Mouse (Mus musculus): Measurements from ENCODE around the gene Rpl15.
"Not testable (repeated sequence)": the region's sequence is repeated elsewhere in the genome, so short reads cannot be mapped to it uniquely, and the experiment has no call there.

The Rpl15 gene

DNA sequence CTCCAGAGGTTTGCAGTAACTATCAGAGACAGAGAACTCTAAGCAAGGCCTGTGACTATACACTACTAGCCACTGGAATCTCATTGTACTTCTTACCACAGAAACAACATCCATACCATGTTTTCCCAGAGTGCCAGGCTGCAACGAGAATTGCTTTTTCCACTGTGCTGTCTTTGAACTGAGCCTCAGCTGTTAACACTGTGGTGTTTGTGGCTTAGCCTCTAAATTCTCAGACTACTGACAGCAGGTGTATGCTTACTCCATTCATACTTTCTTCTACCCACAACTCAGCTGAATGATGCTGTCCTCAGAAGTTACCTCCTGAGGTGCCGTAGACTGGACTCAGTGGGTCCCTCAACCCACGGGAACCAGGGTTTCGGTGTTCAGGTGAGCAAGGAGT lies 29.4 kb downstream of the Rpl15 start:
- DNase-seq (ENCODE audit: low spot score in 2 of 2), result no peak

- no peak for DNase-seq (ENCODE audit: low spot score in 2 of 2)
Measured at GRCm38 (mm10) chr14:18240132-18240531, 31.1 kb downstream of the Rpl15 start.

DNA sequence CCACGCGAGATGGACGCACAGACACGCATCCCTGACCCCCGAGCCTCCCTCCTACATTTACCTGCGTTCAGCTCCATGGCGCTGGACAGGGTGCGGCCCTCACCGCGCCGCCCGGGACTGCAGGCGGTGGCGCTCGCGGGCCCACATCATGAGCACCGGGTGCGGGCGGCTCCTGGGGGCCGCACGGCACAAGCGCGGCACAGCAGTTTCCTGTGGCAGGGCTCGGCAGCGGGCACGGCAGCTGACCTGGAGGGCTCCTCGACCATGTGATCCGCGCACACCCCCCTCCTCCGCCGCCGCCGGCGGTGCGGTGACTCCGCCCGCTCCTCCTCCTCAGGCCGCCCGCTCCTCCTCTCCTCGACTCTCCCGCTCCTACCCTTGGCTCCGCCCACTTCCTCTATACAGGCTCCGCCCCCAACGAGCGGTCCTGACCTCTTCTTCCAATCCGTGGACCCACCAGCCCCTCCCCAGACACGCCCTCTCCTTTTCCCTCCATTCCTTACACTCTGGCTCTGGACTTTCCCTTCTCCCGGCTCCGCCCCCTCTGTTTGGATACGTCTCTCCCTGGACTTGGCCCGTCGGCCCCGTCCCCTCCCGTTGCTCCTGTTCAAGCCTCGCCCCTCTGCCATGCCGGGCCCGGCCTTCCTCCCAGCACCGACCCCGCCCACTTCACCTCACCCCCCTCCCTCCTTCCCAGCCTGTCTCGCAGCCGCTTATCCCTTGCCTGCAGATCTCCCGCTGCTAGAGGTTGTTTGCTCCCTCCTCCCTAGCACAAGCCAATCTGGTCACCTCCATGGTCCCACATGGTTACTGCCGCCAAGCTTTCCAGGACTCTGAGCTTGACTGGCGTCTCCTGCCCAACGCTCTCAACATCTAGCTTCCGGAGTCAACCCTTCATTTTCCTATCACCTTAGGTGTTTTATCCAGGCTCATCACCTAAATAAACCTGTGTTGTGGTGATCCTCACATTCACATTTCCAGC lies 32.1 kb downstream of the Rpl15 start, which contains the start of gene Nr1d2:
Nr1d2 (minus strand) TSS at position 378 of the 982 bp plus-strand sequence.
- peak; percentile 92 to 94 for DNase-seq (ENCODE audit: low spot score in 2 of 2)

DNA sequence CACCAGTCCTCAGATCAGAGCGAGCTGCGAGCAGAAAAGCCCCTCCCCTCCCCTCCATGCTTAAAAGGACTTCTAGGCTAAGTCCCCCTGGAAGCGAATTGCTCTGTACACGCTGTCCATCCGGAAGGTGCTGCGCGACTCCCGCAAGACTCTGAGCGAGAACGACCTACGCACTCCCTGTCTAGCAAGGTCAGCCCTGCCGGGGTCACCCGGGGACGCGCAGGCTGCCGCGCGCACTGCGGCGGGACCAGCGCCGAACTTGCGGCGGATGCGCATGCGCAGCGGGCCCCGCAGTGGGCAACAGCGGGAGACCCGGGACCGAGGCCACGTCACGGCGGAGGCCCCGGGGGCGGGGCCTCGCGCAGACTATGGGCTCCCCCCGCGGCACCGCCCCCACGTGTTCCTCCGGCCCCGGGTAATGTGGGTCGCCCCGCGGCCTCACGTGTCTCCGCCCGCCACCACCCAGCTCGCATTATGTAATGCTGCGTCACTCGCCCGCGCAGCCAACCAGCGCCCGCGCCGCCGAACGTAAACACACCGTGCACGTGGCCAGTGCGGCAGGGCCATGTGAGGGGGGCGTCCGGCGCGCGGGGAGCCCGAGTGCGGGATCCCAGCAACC lies 33.0 kb downstream of the Rpl15 start:
- peak; percentile 91 to 95 for DNase-seq (ENCODE audit: low spot score in 2 of 2)

DNA sequence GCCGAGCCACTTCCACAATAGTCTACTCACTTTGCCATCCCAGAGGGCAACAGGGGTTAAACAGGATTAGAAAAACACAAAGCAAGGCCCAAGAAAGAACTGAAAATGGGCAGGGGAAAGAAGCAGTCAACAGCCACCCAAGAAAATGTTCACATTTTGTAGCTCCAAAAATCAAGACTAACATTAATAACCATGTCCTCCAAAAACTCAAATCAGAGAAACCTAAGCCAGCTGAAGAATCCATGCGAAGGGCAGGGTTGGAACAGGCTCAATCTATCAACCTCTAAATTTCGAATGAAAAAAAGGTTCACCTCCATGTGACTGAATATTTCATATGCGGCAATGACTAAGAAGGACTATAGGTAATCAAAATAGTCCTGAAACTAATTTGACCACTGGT lies 33.8 kb downstream of the Rpl15 start:
- no peak for DNase-seq (ENCODE audit: low spot score in 2 of 2)

GRCm38 (mm10) chr14:18236496-18237235 lies 34.5 kb downstream of the Rpl15 start:
- not testable (repeated sequence) for DNase-seq (ENCODE audit: low spot score in 2 of 2)

DNA sequence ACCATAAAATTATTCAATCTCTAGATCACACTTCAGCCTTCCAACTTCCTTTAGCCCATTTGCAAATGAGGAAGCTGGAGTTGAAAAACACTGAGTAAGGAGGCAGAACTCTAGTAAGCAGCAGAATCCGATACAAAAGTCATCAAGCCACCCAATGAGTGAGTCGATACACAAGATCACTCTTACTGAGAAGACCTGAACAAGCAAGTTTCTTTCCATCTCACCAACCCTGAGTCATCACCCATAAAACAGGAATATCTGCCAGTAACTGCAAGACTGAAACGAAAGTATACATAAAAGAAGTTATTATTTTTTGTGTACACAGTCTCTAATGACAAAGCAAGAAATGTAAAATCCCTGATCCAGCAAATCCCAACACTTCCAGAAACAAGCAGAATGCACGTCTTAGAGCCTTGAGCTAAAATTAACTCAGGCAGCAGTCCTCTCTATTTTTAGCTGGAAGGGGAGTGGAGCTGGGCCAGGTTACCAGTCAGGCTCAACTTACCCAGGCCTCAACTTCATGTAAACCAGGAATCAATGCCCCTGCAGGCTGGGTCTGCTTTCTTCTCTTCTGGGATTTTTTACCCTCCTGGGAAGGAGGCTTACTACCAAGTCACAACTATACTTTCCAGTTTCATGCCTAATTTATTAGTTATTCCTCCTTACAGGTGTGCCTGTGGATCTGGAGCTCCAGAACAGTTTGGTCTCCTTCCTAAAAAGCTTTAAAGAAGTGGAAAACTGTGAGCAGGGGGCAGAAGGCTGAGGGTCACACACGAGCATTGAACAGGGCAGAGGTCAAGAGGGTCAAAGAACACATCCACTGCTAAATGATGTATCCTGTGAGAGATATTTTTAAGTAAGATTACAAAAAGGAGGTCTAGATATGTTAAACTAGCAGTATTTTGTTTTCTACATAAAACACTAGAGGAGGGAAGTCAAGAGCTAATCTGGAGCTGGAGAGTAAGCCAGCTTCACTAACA lies 36.9 kb downstream of the Rpl15 start:
- no peak for DNase-seq (ENCODE audit: low spot score in 2 of 2)

- no peak for DNase-seq (ENCODE audit: low spot score in 2 of 2)
Measured at GRCm38 (mm10) chr14:18233076-18233475, 38.1 kb downstream of the Rpl15 start.

DNA sequence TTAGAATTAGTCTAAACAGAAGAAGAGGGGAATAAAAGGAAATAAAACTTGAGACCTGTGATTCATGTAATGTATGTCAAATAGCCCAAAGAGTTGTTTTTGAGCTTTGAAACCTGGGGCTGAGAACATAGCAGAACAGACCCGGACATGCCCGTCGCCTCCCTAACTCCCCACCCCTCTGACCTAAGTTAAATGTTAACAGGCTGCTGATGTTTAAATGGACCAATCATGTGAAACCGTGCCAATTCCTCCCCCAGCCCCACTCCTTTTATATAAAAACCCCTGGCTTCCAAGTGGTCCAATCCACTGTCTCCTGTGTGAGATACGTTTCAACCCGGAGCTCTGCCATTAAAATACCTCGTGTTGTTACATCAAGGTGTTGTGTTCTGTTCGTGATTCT lies 39.3 kb downstream of the Rpl15 start:
- not testable (repeated sequence) for DNase-seq (ENCODE audit: low spot score in 2 of 2)

GRCm38 (mm10) chr14:18229751-18230150 lies 41.4 kb downstream of the Rpl15 start:
- not testable (repeated sequence) for DNase-seq (ENCODE audit: low spot score in 2 of 2)

DNA sequence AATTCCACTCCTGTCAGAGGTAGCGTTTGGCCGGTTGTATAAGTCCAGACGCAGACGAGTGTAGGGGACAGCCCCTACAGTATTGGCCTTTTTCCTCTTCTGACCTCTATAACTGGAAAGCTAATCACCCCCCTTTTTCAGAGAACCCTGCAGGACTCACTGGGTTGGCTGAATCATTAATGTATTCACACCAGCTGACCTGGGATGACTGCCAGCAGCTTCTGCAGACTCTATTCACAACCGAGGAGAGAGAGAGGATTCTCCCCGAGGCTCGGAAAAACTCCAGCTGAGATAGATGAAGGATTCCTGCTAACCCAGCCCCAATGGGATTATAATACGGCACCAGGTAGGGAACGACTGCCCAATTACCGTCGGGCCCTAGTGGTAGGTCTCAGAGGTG lies 45.0 kb downstream of the Rpl15 start:
- not testable (repeated sequence) for DNase-seq (ENCODE audit: low spot score in 2 of 2)

- DNase-seq (ENCODE audit: low spot score in 2 of 2), result not testable (repeated sequence)
Measured at GRCm38 (mm10) chr14:18225431-18225830, 45.8 kb downstream of the Rpl15 start.

GRCm38 (mm10) chr14:18221977-18222376 lies 49.2 kb downstream of the Rpl15 start:
- no peak for DNase-seq (ENCODE audit: low spot score in 2 of 2)

Data from spleen, postnatal 4 days (tissue).